Mouse (Mus musculus) lung, embryonic 15.5 days (tissue): ENCODE data around the gene Fam243. TPM values are rescaled to one million over a fixed set of nuclear protein-coding genes. Genes with fewer than 3 reads are reported as not detected.

ENCODE experiments used
- ATAC-seq: fragments of 200-750 bp; cut with Nextera tagmentation; 2 replicates; pipeline ENCODE4 v1.8.0; 2017; ENCODE audit warnings: moderate number of reproducible peaks, borderline replicate concordance; ENCODE audit not compliant: low FRiP score, low TSS enrichment; ENCODE audit errors: extremely low read depth
- H3K27ac ChIP-seq: fragments of 300-500 bp; sonication (generic); 2 replicates; pipeline ENCODE4 v1.5.1; 2015; ENCODE audit warnings: moderate library complexity, mild to moderate bottlenecking, inconsistent platforms
- H3K27me3 ChIP-seq: fragments of 300-500 bp; sonication (generic); 2 replicates; pipeline ENCODE4 v1.6.1; 2015; ENCODE audit warnings: inconsistent platforms
- H3K36me3 ChIP-seq: fragments of 300-500 bp; sonication (generic); 2 replicates; pipeline ENCODE4 v1.6.1; 2015; ENCODE audit warnings: inconsistent platforms
- H3K4me1 ChIP-seq: fragments of 300-500 bp; sonication (generic); 2 replicates; pipeline ENCODE4 v1.6.1; 2015; ENCODE audit warnings: inconsistent platforms
- H3K4me2 ChIP-seq: fragments of 300-500 bp; sonication (generic); 2 replicates; pipeline ENCODE4 v1.6.1; 2015; ENCODE audit warnings: inconsistent platforms, mild to moderate bottlenecking, moderate library complexity
- H3K4me3 ChIP-seq: fragments of 300-500 bp; sonication (generic); 2 replicates; pipeline ENCODE4 v1.5.1; 2015; ENCODE audit warnings: mild to moderate bottlenecking, inconsistent platforms
- H3K9ac ChIP-seq: fragments of 300-500 bp; sonication (generic); 2 replicates; pipeline ENCODE4 v1.6.1; 2015; ENCODE audit warnings: inconsistent platforms
- H3K9me3 ChIP-seq: fragments of 300-500 bp; sonication (generic); 2 replicates; pipeline ENCODE4 v1.6.1; 2016; ENCODE audit warnings: inconsistent platforms
- WGBS: fragments of 180-500 bp; shearing (Covaris S2); methylation state at CpG from one replicate; pipeline ENCODE4 v1.1.7; 2015; 5-methylcytosine and 5-hydroxymethylcytosine counted together
- polyA plus RNA-seq: library from polyadenylated mRNA; unstranded; fragments of >200 nt; fragmentation: Nextera tagmentation; extraction: Ambion mirVana; gene quantifications from 2 replicates; pipeline ENCODE4 v1.2.1, GENCODE M21; 2015

Fam243 gene
- polyA plus RNA-seq, 1 experiment from 2014 or later: not detected

DNA sequence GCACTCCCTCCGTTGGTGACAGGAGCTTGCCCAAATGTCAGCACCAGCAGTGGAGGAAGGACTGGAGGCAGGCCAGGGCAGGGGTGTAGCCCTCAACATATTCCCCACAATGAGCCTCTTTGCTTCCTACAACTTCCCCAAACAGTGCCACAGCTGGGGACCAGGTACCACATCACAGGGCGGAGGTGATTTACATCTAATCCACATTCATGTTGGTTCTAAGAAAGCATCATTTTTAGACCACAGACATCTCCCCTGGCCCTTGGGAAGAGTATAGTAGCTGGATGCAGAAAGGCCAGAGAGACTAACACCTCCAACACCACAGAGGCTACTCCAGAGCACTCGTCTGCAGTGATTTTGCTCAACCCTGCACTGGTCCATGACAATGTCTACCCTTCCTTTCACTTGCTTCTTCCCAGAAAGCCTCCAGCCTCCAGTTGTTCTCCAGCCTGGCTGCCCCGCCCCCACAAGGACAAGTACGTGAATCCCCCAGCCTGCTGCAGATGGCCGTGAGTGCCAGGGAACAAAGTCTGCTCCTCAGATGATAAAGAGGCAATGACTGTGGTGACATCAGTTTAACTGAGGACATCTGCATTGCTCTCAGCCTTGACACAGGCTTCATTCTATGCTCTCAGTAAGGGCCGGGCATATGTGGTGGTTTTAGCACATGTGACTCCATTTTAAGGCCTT lies 5.0 kb downstream of the Fam243 start:
- Histone ChIP-seq H3K27ac (no peak overlapping the region), H3K4me3 (no peak overlapping the region), H3K4me1 (no peaks in the 10 kb centered on the region), H3K9ac (no peak overlapping the region), H3K4me2 (no peak overlapping the region), H3K9me3 (no peaks in the 10 kb centered on the region), H3K27me3 (no peaks in the 10 kb centered on the region), H3K36me3 (peaks cover 10% of the 10 kb centered on the region)
- 66% methylated on average over 7 of the region's 7 CpGs for WGBS
- no peak for ATAC-seq

- no peak overlapping the region for H3K9ac ChIP-seq
- H3K27me3 ChIP-seq: no peaks in the 10 kb centered on the region
- 47% methylated on average over 13 of the region's 13 CpGs for WGBS
- no peak overlapping the region for H3K4me2 ChIP-seq
- H3K9me3 ChIP-seq: no peaks in the 10 kb centered on the region
- H3K4me1 ChIP-seq: no peaks in the 10 kb centered on the region
- no peak overlapping the region for H3K4me3 ChIP-seq
- H3K27ac ChIP-seq: no peak overlapping the region
- H3K36me3 ChIP-seq: peaks cover 21% of the 10 kb centered on the region
- ATAC-seq: peak; percentile 41; the same call in 1 of the 2 replicates
Measured at GRCm38 (mm10) chr16:92313953-92314741, 7.1 kb downstream of the Fam243 start.

DNA sequence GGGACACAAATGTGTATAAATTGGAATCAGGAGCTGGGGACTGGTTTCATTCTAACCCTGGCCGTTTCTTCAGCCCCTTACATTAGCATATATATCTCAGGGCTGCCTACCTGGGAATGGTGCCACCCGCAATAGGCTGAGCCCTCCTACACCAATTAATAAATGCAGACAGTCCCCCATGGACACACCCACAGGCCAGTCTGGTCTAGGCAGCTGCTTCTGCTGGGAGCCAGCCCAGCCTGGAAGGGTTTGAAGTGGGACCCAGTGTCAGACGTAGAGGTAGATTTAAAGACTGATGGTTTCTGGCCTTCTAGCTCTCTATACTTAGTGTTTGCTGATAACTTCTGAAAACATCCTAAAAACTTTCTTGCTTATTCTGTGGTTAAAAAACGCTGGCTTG lies 12.1 kb downstream of the Fam243 start:
- no peak for ATAC-seq
- H3K9me3 ChIP-seq: no peaks in the 10 kb centered on the region
- H3K4me1 ChIP-seq: no peaks in the 10 kb centered on the region
- 44% methylated on average over 4 of the region's 4 CpGs for WGBS
- no peak overlapping the region for H3K27ac ChIP-seq
- H3K4me3 ChIP-seq: no peak overlapping the region
- H3K4me2 ChIP-seq: no peak overlapping the region
- no peaks in the 10 kb centered on the region for H3K27me3 ChIP-seq
- H3K9ac ChIP-seq: no peak overlapping the region
- H3K36me3 ChIP-seq: peaks cover 50% of the 10 kb centered on the region

GRCm38 (mm10) chr16:92307947-92308346 lies 13.3 kb downstream of the Fam243 start:
- H3K27ac ChIP-seq: no peak overlapping the region

GRCm38 (mm10) chr16:92305519-92305918 lies 15.7 kb downstream of the Fam243 start:
- Histone ChIP-seq H3K9me3 (no peaks in the 10 kb centered on the region), H3K27ac (no peak overlapping the region), H3K36me3 (peaks cover 35% of the 10 kb centered on the region), H3K4me2 (no peak overlapping the region), H3K27me3 (no peaks in the 10 kb centered on the region), H3K4me3 (no peak overlapping the region), H3K9ac (no peak overlapping the region), H3K4me1 (peaks cover 13% of the 10 kb centered on the region)
- WGBS: 86% methylated on average over 2 of the region's 2 CpGs
- no peak for ATAC-seq

More at GRCm38 (mm10) chr16:92307947-92308346, 13.3 kb downstream of the Fam243 start:
- Histone ChIP-seq H3K4me2 (no peak overlapping the region), H3K9me3 (no peaks in the 10 kb centered on the region), H3K27me3 (no peaks in the 10 kb centered on the region), H3K4me1 (peaks cover under 1% of the 10 kb centered on the region), H3K9ac (no peak overlapping the region), H3K36me3 (peaks cover 47% of the 10 kb centered on the region), H3K4me3 (no peak overlapping the region)
- no peak for ATAC-seq
- 72% methylated on average over 3 of the region's 3 CpGs for WGBS

DNA sequence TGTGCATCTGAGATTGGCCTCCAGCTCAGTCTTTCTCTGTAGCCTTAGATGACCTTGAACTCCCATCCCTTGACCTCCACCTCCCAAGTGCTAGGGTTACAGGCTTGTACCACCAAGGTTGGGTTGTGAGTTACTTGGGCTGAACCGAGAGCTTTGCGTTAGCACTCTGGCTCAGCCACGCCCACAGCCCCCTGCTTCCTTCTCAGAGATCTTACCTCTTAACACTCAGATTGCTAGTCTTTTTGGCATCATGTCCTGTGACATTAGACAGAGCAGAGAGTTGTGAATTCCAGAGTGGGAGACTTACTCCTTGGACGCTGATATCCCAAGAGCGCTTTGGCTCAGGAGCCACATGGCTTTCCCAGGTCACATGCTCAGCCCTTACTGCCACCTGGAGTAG lies 18.7 kb downstream of the Fam243 start:
- Histone ChIP-seq H3K27ac (no peak overlapping the region), H3K4me1 (peaks cover 13% of the 10 kb centered on the region), H3K36me3 (peaks cover 19% of the 10 kb centered on the region), H3K27me3 (no peaks in the 10 kb centered on the region), H3K9ac (no peak overlapping the region), H3K9me3 (no peaks in the 10 kb centered on the region), H3K4me2 (peak overlapping the region; percentile 72), H3K4me3 (peak overlapping the region; percentile 54; the same call in 1 of the 2 replicates)
- no peak for ATAC-seq
- 52% methylated on average over 5 of the region's 5 CpGs for WGBS

DNA sequence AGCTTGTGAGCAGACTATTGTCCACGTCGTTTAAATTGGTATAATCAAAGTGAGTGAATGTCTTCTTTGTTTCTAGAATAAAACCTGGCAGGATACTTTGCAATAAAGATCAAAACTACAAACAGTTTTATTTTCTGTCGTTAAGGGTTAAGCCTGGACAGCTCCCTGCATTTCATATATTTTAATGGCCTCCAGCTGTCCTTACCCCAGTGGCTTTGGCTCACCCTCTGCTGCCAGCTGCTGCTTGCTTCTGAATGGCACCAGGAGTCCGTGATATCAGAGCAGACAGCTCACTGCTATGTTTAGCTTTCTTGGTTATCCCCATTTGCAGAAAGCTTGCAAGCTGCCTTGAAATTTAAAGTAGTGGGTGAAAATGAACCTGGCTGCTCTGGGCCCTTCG lies 19.3 kb downstream of the Fam243 start:
- no peak for ATAC-seq
- peaks cover 15% of the 10 kb centered on the region for H3K36me3 ChIP-seq
- H3K27ac ChIP-seq: peak overlapping the region; percentile 2; the same call in 1 of the 2 replicates
- peak overlapping the region; percentile 54 for H3K4me3 ChIP-seq
- peaks cover 13% of the 10 kb centered on the region for H3K4me1 ChIP-seq
- H3K4me2 ChIP-seq: peak overlapping the region; percentile 72
- H3K27me3 ChIP-seq: no peaks in the 10 kb centered on the region
- 26% methylated on average over 5 of the region's 5 CpGs for WGBS
- H3K9me3 ChIP-seq: no peaks in the 10 kb centered on the region
- peak overlapping the region; percentile 50 for H3K9ac ChIP-seq

DNA sequence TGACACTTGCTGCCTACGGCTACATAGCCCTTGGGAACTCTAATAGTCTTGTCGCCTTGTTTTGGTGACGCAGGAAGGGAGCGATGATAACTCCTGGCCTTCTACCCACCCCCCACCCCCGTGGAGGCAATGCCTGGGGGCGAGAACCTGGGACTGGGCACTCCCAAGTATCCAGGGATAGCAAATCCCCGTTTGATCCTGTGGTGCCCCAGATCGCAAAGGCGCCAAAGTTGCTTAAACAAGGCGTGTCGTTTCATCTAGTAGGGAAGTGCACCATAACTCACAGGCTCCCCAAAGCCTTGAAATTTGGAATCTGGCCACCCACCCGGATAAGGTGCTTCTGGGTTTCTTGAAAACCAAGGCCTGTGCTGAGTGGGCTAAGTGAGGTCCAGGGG lies 19.8 kb downstream of the Fam243 start:
- Histone ChIP-seq H3K4me3 (peak overlapping the region; percentile 54), H3K27ac (peak overlapping the region; percentile 2; the same call in 1 of the 2 replicates), H3K36me3 (peaks cover 10% of the 10 kb centered on the region; the same call in 1 of the 2 replicates), H3K4me1 (peaks cover 13% of the 10 kb centered on the region), H3K27me3 (no peaks in the 10 kb centered on the region), H3K4me2 (peak overlapping the region; percentile 72), H3K9me3 (no peaks in the 10 kb centered on the region), H3K9ac (peak overlapping the region; percentile 50)
- WGBS: 1% methylated on average over 12 of the region's 12 CpGs
- peak; percentile 73 for ATAC-seq

DNA sequence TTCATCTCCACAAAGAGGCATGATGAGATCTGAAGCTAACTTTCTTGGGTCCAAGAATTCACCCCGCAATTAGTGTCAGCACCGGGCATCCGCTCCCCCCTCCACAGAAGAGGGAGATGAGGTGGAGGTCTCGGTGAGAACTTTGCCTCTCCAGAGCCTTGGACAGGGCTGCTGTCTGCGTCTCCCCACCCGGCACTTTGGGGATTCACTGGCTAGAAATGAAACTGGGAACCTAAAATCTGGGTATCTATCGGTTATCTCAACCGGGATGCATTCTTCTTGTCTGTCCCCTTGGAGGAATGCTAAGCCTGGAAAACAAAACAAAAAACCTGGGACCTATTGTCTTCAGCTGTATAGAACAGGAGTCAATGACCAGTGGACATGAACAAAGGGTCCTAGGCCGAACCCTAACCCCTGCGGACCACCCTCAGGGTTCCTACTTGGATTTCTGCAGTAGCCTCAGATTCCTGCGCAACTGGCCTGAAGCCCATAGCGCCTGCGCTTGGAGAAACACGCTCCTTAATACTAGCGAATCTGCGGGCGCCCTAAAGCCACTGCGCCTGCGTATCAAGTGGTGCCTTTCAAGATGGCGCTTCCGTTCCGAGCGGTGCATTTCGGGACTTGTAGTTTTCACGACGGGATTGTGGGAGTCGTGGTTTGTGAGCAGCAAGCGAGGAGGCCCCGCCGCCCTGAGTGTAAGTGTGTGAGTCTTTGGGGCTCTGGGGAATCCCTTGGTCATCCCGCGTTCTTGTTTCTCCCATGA lies 20.4 kb downstream of the Fam243 start, which contains the start of gene Smim11:
Gene Smim11, plus strand, starts transcription at position 638 of the 763 bp plus-strand sequence.
- Histone ChIP-seq H3K4me1 (peaks cover 13% of the 10 kb centered on the region), H3K36me3 (peaks cover 4% of the 10 kb centered on the region; the same call in 1 of the 2 replicates), H3K9ac (peak within 1 kb of the TSS; percentile 50), H3K4me2 (peak within 1 kb of the TSS; percentile 72), H3K27me3 (no peaks in the 10 kb centered on the region), H3K27ac (peak within 1 kb of the TSS; percentile 54), H3K4me3 (peak within 1 kb of the TSS; percentile 54), H3K9me3 (no peaks in the 10 kb centered on the region)
- 7% methylated on average over 32 of the region's 32 CpGs for WGBS
- ATAC-seq: peak; percentile 89

DNA sequence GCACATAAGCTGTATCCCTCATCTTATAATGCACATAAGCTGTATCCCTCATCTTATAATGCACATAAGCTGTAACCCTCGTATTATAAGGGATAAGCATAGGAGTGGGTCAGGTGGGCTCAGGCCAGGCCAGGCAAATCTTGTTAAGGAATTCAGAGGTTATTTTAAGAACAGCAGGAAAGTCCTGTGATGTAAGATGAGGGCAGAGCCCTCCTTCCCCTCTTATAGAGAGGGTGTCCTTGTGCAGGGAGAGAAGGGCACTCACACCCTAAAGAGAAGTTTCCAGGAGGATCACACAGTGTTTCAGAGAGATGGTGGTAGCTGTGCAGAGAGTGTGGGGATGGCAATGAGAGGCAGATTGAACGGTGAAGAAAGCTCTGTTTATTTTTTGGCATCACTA lies 25.9 kb downstream of the Fam243 start:
- Histone ChIP-seq H3K27me3 (no peaks in the 10 kb centered on the region), H3K9ac (no peak overlapping the region), H3K4me1 (peaks cover 13% of the 10 kb centered on the region; the same call in 1 of the 2 replicates), H3K36me3 (no peaks in the 10 kb centered on the region), H3K9me3 (no peaks in the 10 kb centered on the region), H3K27ac (no peak overlapping the region), H3K4me3 (no peak overlapping the region), H3K4me2 (no peak overlapping the region)
- WGBS: 50% methylated on average over 2 of the region's 2 CpGs
- no peak for ATAC-seq

DNA sequence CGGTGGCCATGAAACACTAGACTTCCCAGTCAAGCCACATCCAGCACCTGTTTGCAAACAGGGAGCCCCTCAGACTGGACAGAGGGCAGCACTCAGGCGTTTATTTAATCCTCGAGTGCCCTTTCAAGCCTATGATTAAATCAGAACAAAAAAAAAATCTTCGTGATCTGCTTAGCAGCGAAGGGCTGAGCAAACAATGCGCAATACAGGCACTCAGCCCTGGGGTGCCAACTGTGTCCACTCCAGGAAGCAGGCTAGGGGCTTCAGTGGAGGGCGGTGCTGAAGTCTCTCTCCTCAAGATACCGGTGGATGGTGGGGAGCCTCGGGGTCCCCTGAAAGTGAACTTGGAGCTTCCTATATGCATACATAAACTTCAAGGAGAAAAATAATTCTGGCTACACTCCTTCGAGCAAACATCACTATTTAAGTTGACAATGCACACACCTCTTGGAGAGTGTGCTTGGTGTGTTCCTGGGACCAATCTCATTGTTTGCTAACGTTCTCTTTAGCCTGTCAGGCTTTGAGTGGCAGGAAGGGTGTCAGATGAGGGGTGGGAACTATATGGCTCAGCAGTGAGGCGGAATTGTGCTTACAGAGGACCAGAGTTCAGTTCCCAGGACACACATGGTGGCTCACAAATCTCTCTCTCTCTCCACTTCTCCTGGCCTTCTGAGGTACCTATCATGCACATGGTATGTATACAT lies 26.8 kb downstream of the Fam243 start:
- Histone ChIP-seq H3K4me3 (no peak overlapping the region), H3K9me3 (no peaks in the 10 kb centered on the region), H3K4me2 (peak overlapping the region; percentile 27; the same call in 1 of the 2 replicates), H3K36me3 (no peaks in the 10 kb centered on the region), H3K4me1 (peaks cover 13% of the 10 kb centered on the region; the same call in 1 of the 2 replicates), H3K9ac (no peak overlapping the region), H3K27me3 (no peaks in the 10 kb centered on the region), H3K27ac (peak overlapping the region; percentile 54)
- WGBS: 43% methylated on average over 12 of the region's 12 CpGs
- ATAC-seq: peak; percentile 51; the same call in 1 of the 2 replicates
